Mouse (Mus musculus): ENCODE data around the gene Gna15. TPM values are rescaled to one million over a fixed set of nuclear protein-coding genes. Genes with fewer than 3 reads are reported as not detected.

Gene Gna15
- polyA plus RNA-seq, 1 experiment from 2014 or later = not detected

DNA sequence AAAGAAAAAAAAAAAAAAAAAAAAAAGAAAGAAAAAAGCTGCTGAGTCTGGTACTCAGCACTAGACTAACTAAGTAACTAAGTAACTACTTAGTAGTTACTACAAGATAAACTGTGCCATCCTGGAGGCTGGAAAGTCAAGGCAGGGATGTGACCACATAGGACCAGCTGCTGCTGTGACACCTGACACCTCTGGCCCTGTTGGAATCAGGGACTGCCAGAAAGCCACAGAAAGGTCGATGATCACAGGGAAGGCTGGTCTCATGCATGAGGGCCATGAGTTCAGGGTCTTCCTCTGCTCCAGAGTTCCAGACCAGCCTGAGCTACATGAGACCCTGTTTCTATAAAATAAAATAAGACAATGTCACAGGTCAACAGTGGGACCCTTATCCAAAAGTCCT, 33.5 kb upstream of the Gna15 start:
- ATAC-seq (no peak), DNase-seq (ENCODE audit: low read depth, low spot score) (no peak)
- no peaks in the 10 kb centered on the region for H3K27me3 ChIP-seq
- CTCF ChIA-PET = no interaction called here
- in situ Hi-C loops (cut with MboI; ENCODE audit: low pct_unique_long_range_greater_than_20kb) = loop anchor here (10.0 kb wide), 1 partner anchor 47 kb away; the partner anchor contains the start of genes BC025920 and Tle6
- POLR2A ChIA-PET = no interaction called here
- no peak for TF ChIP-seq CTCF (IDR thresholded peaks at IDR 0.05)

DNA sequence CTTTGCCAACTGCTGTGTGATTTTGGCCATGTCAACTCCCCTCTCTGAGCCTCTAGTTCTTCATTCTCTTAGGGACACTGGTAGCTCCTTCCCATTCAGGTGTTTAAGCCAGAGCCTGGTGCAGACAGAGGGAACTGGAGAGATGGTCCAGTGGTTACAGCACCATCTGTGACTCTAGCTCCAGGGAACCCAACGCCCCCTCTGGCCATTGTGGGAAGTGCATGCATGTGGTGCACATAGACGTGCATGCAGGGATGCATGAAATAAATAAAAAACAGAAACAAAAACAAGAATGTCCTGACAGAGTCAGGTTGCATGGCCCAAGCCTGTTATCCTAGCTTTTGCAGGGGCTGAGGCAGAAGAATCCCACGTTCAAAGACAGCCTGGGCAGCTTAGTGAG, 32.3 kb upstream of the Gna15 start:
- in situ Hi-C loops (cut with MboI; ENCODE audit: low pct_unique_long_range_greater_than_20kb) = loop anchor here (10.0 kb wide), 1 partner anchor 49 kb away; the partner anchor contains the start of genes BC025920 and Tle6
- ChIA-PET POLR2A (interaction anchor here (0.8 kb wide), 1 partner anchor 16 kb away, joined by 3 read pairs; no protein-coding TSS in a partner anchor), CTCF (interaction anchor here (1.3 to 1.6 kb wide), 3 partner anchors 47 to 55 kb away, joined by 3 to 6 read pairs (median 6); no protein-coding TSS in a partner anchor)
- DNase-seq (ENCODE audit: low read depth, low spot score) (no peak), ATAC-seq (no peak)
- H3K27me3 ChIP-seq = no peaks in the 10 kb centered on the region
- TF ChIP-seq CTCF (IDR thresholded peaks at IDR 0.05) = no peak

DNA sequence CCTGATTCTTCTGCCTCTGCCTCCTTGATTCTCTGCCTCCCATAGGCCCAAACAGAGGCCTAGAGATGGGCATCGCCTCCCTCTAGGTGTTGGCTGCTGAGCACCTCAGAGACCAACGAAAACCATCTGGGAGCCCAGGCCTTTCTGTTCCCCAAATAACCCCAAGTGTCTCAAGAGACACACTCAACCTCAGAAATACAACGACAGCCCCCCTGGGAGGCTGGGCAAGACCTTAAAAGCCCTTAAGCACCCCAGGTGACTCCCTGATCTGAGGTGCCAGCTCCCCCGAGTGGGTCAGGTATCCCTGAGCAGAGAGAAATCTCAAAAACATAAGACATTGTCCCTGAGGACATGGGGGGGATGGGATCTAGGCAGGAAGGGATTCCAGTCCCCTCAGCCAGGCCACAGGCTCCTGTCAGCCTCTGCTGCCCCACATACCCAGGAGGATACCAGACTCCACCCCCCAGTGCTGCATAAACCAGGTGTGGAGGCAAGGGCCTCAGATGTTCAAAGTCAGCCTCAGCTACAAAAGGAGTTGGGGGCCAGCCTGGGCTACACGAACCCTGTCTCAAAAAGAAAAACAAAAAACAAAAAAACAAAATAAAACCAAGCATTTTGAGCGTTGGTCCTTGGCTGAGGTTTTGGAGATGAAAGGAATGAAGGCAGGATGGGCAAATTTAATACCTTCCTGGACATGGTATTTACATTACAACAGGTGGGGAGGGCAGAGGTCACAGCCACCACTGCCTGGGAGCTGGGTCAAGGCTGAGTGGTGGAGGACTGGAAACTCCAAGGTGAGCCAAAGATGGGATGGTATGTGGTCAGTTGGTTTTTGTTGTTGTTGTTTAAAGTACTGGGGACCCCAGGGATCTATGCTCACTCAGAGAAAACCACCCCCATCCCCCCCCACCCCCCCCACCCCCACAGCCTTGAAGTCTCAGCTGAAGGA, 30.1 kb upstream of the Gna15 start:
- no peaks in the 10 kb centered on the region for H3K27me3 ChIP-seq
- TF ChIP-seq CTCF (IDR thresholded peaks at IDR 0.05) = no peak
- ChIA-PET CTCF (interaction anchor here (4.0 kb wide), 1 partner anchor 17 kb away, joined by 22 read pairs; no protein-coding TSS in a partner anchor), POLR2A (no interaction called here)
- in situ Hi-C loops (cut with MboI; ENCODE audit: low pct_unique_long_range_greater_than_20kb) = loop anchor here (10.0 kb wide), 1 partner anchor 51 kb away; the partner anchor contains the start of genes BC025920 and Tle6
- ATAC-seq (no peak), DNase-seq (ENCODE audit: low read depth, low spot score) (no peak)

DNA sequence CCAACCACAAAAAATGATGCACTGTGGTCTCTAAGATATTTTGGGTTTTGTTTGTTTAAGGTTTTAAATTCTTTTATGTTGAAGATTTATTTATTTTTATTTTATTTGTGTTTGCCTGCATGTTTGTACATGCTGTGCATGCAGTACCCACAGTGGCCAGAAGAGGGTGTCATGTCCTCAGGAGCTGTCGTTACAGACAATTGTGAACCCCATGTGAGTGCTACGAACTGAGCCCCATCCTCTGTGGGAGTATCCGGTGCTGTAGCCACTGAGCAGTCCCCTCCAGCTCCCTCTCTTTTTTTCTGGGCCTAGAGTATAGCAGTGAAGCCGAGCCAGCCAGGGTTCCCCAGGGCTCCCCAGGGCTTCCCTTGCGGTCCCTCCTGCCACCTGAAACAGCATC, 29.2 kb upstream of the Gna15 start:
- in situ Hi-C loops (cut with MboI; ENCODE audit: low pct_unique_long_range_greater_than_20kb) = loop anchor here (10.0 kb wide), 1 partner anchor 52 kb away; the partner anchor contains the start of genes BC025920 and Tle6
- ChIA-PET CTCF (interaction anchor here (1.5 to 4.0 kb wide), 2 partner anchors 18 to 31 kb away, joined by 3 to 22 read pairs; no protein-coding TSS in a partner anchor), POLR2A (no interaction called here)
- no peaks in the 10 kb centered on the region for H3K27me3 ChIP-seq
- no peak for TF ChIP-seq CTCF (IDR thresholded peaks at IDR 0.05)
- ATAC-seq (no peak), DNase-seq (ENCODE audit: low read depth, low spot score) (no peak)

DNA sequence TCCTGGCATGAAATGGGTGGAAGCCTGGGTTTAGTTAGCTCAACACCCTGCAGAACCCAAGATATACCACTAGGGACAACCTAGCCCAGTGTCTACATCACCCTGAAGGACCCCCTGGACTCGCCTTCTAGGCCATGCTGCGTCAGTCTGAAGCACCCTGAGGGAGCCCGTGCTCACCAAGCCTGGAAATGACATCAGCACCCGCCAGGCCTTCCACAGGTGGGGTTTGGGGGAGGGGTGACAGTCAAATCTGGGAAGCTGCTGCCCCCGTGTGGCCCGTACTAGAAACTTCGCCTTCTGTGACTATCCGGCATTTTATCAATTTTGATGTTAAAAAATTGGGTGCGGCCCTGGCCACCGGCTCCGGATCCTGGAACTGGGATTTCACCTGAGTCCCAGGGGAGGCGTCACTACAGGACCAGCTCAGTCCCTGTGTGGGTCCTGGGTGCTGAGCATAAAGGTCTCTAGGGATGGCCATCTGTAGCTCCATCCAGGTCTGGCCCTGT, 27.6 kb upstream of the Gna15 start:
- H3K27me3 ChIP-seq = no peaks in the 10 kb centered on the region
- ATAC-seq = peak; percentile 94
- peak; percentile 81 for DNase-seq (ENCODE audit: low read depth, low spot score)
- in situ Hi-C loops (cut with MboI; ENCODE audit: low pct_unique_long_range_greater_than_20kb) = loop anchor here (10.0 kb wide), 1 partner anchor 53 kb away; the partner anchor contains the start of genes BC025920 and Tle6
- TF ChIP-seq CTCF (IDR thresholded peaks at IDR 0.05) = no peak
- ChIA-PET CTCF (interaction anchor here (0.7 to 4.1 kb wide), 19 partner anchors 8 to 69 kb away, joined by 3 to 48 read pairs (median 7); partner anchors contain the start of genes Aes, Celf5, Ncln and Tle2), POLR2A (interaction anchor here (0.7 to 1.9 kb wide), 3 partner anchors 10 to 53 kb away, joined by 3 to 13 read pairs (median 4); no protein-coding TSS in a partner anchor)

DNA sequence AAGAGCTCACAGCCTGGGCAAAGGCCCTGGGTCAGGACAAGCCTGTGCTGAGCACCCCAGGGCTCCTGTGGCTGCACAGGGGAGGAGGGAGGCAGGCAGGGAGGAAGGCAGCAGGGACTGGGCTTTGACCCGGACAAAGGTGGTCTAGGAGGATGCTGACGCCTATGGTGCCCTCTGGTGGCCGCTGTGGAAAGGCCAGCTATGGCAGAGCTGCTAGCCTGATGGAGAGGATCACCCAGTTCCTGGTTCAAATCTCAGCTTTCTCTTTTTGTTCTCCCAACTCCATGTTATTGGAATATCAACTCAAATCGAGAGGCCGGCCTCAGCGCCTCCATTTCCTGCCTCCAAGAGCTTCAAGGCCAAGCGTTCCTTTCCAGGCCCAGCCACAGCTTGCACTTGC, 26.2 kb upstream of the Gna15 start:
- TF ChIP-seq CTCF (IDR thresholded peaks at IDR 0.05) = no peak
- in situ Hi-C loops (cut with MboI; ENCODE audit: low pct_unique_long_range_greater_than_20kb) = loop anchor here (10.0 kb wide), 1 partner anchor 55 kb away; the partner anchor contains the start of genes BC025920 and Tle6
- ChIA-PET CTCF (interaction anchor here (1.0 to 4.1 kb wide), 16 partner anchors 10 to 68 kb away, joined by 3 to 48 read pairs (median 8); partner anchors contain the start of genes Aes, Celf5, Ncln and Tle2), POLR2A (interaction anchor here (1.0 kb wide), 1 partner anchor 55 kb away, joined by 3 read pairs; no protein-coding TSS in a partner anchor)
- no peaks in the 10 kb centered on the region for H3K27me3 ChIP-seq
- no peak for ATAC-seq
- no peak for DNase-seq (ENCODE audit: low read depth, low spot score)

DNA sequence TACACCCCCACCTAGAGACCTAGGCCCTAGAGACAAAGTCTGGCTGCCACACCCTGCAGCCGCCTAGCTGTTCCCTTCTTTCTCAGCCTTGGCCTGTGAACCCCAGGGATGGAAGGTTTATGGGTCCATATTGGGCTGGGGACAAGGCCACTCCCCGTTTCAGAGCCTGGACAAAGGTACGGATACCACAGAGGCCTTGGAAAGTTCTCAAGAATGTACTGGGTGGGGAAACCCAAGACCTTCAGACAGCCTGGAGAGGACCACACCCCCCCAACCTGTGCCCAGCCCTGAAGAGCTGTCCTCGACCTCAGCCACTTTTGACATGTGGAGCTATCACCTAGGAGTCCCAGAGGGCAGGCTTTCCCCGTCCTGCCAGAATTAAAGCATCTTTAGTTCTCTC, 24.9 kb upstream of the Gna15 start:
- no peak for TF ChIP-seq CTCF (IDR thresholded peaks at IDR 0.05)
- DNase-seq (ENCODE audit: low read depth, low spot score) (no peak), ATAC-seq (no peak)
- H3K27me3 ChIP-seq = no peaks in the 10 kb centered on the region
- ChIA-PET POLR2A (no interaction called here), CTCF (interaction anchor here (0.8 to 4.1 kb wide), 5 partner anchors 14 to 52 kb away, joined by 3 to 48 read pairs (median 11); partner anchors contain the start of gene Ncln)
- in situ Hi-C loops (cut with MboI; ENCODE audit: low pct_unique_long_range_greater_than_20kb) = no loop called here

DNA sequence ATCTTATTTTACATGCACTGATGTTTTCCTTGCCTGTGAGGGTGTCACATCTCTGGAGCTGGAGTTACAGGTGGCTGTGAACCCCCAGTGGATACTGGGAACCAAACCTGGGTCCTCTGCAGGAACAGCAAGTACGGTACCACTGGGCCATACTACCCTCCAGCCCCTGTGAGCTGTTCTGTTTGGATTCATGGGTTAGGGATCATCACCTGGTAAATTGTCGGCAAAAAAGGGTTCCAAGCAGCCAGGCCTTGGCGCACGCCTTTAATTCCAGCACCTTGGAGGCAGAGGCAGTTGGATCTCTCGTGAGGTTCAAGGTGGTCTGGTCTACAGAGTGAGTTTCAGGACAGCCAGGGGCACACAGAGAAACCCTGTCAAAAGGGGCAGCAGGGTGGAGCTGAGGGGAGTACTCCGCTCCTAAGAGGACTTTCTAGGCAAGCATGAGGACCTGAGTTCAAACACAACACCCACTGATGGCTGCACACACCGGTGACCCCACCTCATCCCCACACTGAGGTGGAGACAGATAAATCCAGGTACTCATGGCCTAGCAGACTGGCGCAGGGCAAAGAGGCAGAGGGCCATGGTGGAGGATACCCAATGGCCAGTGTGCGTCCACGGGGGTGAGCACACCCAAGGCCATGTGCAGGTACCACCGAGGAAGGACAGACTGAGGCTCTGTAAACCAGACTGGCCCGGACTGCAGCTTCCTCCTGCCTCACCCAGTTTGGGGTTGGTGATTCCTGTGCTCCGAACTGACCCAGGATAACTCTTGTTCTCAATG, 23.0 kb upstream of the Gna15 start:
- H3K27me3 ChIP-seq = no peaks in the 10 kb centered on the region
- CTCF ChIA-PET = interaction anchor here (1.1 kb wide), 1 partner anchor 11 kb away, joined by 3 read pairs; no protein-coding TSS in a partner anchor
- in situ Hi-C loops (cut with MboI; ENCODE audit: low pct_unique_long_range_greater_than_20kb) = no loop called here
- DNase-seq (ENCODE audit: low read depth, low spot score) = no peak
- ATAC-seq = no peak
- TF ChIP-seq CTCF (IDR thresholded peaks at IDR 0.05) = no peak
- POLR2A ChIA-PET = no interaction called here

DNA sequence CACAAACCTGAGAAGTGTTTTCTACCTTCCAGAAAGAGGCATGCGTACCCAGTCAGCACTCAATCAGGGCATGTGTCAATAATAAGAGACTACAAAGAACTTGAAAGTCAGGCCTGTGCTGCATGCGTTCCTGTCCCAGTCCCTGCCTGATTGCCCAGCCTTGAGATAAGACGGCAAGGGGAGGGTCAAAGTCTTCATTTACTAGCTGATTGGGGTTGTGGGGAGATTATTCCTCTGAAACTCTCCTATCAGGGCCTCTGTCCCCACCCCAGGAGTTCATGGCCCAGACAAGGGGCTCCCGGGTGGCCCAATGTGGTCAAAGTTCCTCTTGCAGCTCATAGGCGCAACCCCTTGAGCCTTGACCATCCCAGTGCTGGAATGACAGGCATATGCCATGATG, 22.3 kb upstream of the Gna15 start:
- in situ Hi-C loops (cut with MboI; ENCODE audit: low pct_unique_long_range_greater_than_20kb) = no loop called here
- no peaks in the 10 kb centered on the region for H3K27me3 ChIP-seq
- TF ChIP-seq CTCF (IDR thresholded peaks at IDR 0.05) = no peak
- ATAC-seq = no peak
- DNase-seq (ENCODE audit: low read depth, low spot score) = no peak
- ChIA-PET CTCF (interaction anchor here (1.1 kb wide), 1 partner anchor 11 kb away, joined by 3 read pairs; no protein-coding TSS in a partner anchor), POLR2A (no interaction called here)
